Mouse (Mus musculus) bone marrow, adult 2 months (tissue): Measurements from ENCODE around the gene Nhp2. TPM values are rescaled to one million over a fixed set of nuclear protein-coding genes. Genes with fewer than 3 reads are reported as not detected.
A peak's percentile ranks its signal among the peaks of the same experiment; 100 is the strongest.

Experiments
- H3K27ac ChIP-seq: fragments of 200-500 bp; 2 replicates; pipeline ENCODE4 v1.5.1; 2012; ENCODE audit warnings: low read depth, mild to moderate bottlenecking, control low read depth, inconsistent platforms, low read length; ENCODE audit not compliant: control insufficient read depth, poor library complexity, insufficient read depth
- H3K4me1 ChIP-seq: fragments of 200-500 bp; 2 replicates; pipeline ENCODE4 v1.6.1; 2011; ENCODE audit warnings: low read length; ENCODE audit not compliant: control insufficient read depth, insufficient read depth
- H3K4me3 ChIP-seq: fragments of 200-500 bp; replicated peaks from 2 replicates; pipeline ENCODE3; 2011; ENCODE audit warnings: mild to moderate bottlenecking, low read depth, low read length, control low read depth; ENCODE audit not compliant: control insufficient read depth
- CTCF ChIP-seq: fragments of 200-500 bp; IDR thresholded peaks from 2 replicates; pipeline ENCODE4 v1.5.1; 2011; ENCODE audit warnings: low read length, control low read depth; ENCODE audit not compliant: control insufficient read depth, insufficient read depth
- POLR2A ChIP-seq: fragments of 200-500 bp; IDR thresholded peaks from 2 replicates; pipeline ENCODE4 v1.6.1; 2011; ENCODE audit warnings: low read depth, mild to moderate bottlenecking, control low read depth, low read length, borderline replicate concordance; ENCODE audit not compliant: control insufficient read depth
- WGBS: fragments of 180-500 bp; shearing (Covaris S2); methylation state at CpG from one replicate; pipeline ENCODE4 v1.1.7; 2018; 5-methylcytosine and 5-hydroxymethylcytosine counted together
- polyA plus RNA-seq: library from polyadenylated mRNA; stranded (reverse); fragments of >200 nt; gene quantifications from 2 replicates; pipeline ENCODE4 v1.2.4, GENCODE M21; 2011; ENCODE audit warnings: low replicate concordance; ENCODE audit not compliant: missing spikeins, insufficient read depth, insufficient read length

The Nhp2 gene
- polyA plus RNA-seq, 1 experiment, result 118 TPM

DNA sequence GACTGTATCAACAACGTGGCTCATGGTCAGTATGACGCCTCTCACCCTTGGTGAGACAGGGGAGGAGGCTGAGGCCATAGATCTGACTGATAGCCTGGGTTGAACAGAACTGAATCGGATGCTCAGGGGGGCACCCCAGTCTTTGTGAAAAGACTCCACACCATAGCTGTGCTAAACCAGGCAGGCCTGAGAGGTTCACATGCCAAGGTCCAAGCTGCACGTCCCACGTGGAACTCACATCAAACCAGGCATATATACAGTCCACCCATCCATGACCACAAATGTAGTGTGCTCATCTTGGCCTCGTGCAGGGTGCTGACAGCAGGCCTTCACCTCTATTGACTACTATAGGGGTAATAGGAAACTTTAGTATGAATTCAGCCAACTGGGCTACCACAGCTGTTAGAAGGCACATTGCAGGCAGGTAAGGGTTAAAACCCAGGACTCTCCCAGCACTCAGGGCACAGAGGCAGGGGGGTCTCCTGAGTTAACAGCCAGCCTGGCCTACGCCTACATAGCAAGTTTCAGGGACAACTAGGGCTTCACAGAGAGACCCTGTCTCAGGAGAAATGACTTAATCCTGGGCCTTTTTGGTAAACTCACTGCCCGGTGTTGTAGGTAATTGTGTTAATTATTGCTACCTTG lies 33.8 kb upstream of the Nhp2 start:
- Histone ChIP-seq H3K27ac (no peak overlapping the region), H3K4me3 (peak overlapping the region; percentile 82), H3K4me1 (peaks cover 6% of the 10 kb centered on the region; the same call in 1 of the 2 replicates)
- 37% methylated on average over 8 of the region's 8 CpGs for WGBS
- TF ChIP-seq CTCF, result no peak
- no peak for TF ChIP-seq POLR2A

DNA sequence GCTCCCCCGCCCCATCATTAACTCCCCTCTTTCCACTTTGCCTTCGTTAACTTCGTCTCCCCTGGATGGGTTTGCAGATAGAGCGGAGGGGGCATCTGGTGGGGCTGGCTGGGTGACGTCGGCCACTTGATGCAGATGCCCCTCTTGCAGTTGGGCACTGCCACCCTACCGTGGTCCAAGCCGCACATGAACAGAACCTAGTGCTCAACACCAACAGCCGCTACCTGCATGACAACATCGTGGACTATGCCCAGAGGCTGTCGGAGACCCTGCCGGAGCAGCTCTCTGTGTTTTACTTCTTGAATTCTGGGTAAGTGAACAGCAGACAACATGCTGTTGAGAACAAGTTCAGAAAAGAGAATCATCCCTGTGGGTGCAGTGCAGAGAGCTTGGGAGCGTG lies 33.1 kb upstream of the Nhp2 start:
- WGBS, result 90% methylated on average over 13 of the region's 13 CpGs
- Histone ChIP-seq H3K4me1 (peaks cover 6% of the 10 kb centered on the region; the same call in 1 of the 2 replicates), H3K27ac (no peak overlapping the region), H3K4me3 (no peak overlapping the region)
- TF ChIP-seq CTCF, result no peak
- no peak for TF ChIP-seq POLR2A

GRCm38 (mm10) chr11:51587059-51587458 lies 32.5 kb upstream of the Nhp2 start:
- H3K27ac ChIP-seq, result no peak overlapping the region
- no peak overlapping the region for H3K4me3 ChIP-seq
- TF ChIP-seq CTCF (no peak), POLR2A (no peak)
- 86% methylated on average over 1 of the region's 1 CpGs for WGBS
- peaks cover 6% of the 10 kb centered on the region; the same call in 1 of the 2 replicates for H3K4me1 ChIP-seq

DNA sequence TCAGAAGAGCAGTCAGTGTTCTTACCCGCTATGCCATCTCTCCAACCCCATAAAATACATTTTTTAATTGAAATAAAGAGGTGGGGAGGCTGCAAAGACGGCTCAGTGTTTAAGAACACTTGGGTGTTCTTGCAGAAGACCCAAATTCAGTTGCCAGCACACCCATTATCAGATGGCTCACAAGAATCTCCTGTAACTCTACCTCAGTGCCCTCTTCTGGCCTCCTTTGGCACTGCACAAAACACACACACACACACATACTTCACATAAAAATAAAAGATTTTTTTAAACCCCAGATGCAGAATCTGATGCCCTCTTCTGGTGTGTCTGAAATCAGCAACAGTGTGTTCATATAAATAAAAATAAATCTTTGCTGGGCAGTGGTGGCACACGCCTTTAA lies 30.7 kb upstream of the Nhp2 start:
- WGBS, result 94% methylated on average over 3 of the region's 3 CpGs
- peaks cover 4% of the 10 kb centered on the region; the same call in 1 of the 2 replicates for H3K4me1 ChIP-seq
- no peak overlapping the region for H3K4me3 ChIP-seq
- TF ChIP-seq CTCF, result no peak
- TF ChIP-seq POLR2A, result no peak
- no peak overlapping the region for H3K27ac ChIP-seq

DNA sequence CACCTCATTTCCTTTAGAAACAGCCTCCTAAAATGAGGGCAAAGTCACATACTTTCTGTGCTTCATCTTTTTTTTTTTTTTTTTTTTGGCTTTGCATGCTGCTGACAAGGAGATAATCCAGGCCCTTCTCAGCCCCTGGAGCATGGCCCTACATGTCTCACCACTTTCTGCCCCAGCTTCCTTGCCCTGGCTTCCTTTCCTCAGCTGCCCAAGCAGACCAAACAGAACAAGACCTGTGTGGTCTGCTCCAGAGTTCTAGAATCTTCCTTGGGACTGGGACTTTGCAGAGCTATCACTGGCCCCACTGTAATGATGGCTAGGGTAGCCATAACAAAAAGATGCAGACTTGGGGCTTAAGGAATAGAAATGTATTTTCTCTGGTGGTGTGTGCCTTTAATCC lies 29.5 kb upstream of the Nhp2 start:
- no peak overlapping the region for H3K4me3 ChIP-seq
- peaks cover 4% of the 10 kb centered on the region; the same call in 1 of the 2 replicates for H3K4me1 ChIP-seq
- TF ChIP-seq CTCF (no peak), POLR2A (no peak)
- H3K27ac ChIP-seq, result no peak overlapping the region

DNA sequence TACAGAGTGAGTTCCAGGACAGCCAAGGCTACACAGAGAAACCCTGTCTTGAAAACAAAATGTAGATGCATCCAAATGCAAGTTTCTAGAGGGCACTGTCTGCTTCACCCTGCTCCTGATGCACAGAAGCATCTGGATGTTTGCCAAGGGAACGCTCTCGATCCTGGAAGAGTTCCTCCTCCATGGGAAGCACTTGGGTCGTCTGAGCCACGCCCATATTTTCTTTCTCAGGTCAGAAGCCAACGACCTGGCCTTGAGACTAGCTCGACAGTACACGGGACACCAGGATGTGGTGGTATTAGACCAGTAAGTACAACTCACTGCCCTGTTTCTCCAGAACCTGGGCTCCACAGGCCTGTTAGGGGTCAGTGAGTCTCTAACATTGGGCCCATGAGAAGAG lies 28.4 kb upstream of the Nhp2 start:
- no peak overlapping the region for H3K27ac ChIP-seq
- H3K4me1 ChIP-seq, result no peaks in the 10 kb centered on the region
- WGBS, result 73% methylated on average over 7 of the region's 7 CpGs
- no peak overlapping the region for H3K4me3 ChIP-seq
- TF ChIP-seq POLR2A, result no peak
- TF ChIP-seq CTCF, result no peak

GRCm38 (mm10) chr11:51591915-51592314 lies 27.6 kb upstream of the Nhp2 start:
- WGBS, result 89% methylated on average over 7 of the region's 7 CpGs
- H3K4me1 ChIP-seq, result no peaks in the 10 kb centered on the region
- no peak overlapping the region for H3K4me3 ChIP-seq
- H3K27ac ChIP-seq, result no peak overlapping the region
- no peak for TF ChIP-seq CTCF

DNA sequence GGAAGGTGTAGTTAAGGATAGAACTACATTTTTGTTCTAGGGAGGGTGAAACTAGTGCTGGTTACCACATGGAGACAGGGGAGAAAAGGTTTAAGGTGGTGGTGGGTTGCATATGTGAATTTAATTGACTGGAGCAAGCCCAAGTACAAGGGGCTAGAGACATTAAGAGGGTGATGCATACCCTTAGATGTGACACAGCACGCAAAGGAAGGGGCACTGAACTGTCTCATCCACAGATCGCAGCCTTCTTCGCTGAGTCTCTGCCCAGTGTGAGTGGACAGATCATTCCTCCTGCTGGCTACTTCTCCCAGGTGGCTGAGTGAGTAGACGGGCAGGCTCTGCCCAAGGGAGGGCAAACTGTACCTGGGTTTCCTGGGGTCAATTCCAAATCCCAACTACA lies 26.2 kb upstream of the Nhp2 start:
- Histone ChIP-seq H3K4me1 (no peaks in the 10 kb centered on the region), H3K4me3 (no peak overlapping the region), H3K27ac (no peak overlapping the region)
- WGBS, result 93% methylated on average over 4 of the region's 4 CpGs
- no peak for TF ChIP-seq POLR2A
- no peak for TF ChIP-seq CTCF

GRCm38 (mm10) chr11:51593849-51594248 lies 25.7 kb upstream of the Nhp2 start:
- no peak overlapping the region for H3K27ac ChIP-seq
- H3K4me3 ChIP-seq, result no peak overlapping the region
- H3K4me1 ChIP-seq, result no peaks in the 10 kb centered on the region
- TF ChIP-seq CTCF, result no peak
- TF ChIP-seq POLR2A, result no peak
- 94% methylated on average over 6 of the region's 6 CpGs for WGBS
